Mouse (Mus musculus) activated CD4-positive, CD25-positive, alpha-beta regulatory T cell, adult 9 weeks (primary cell): ENCODE data around the gene Slc47a2. TPM values are rescaled to one million over a fixed set of nuclear protein-coding genes. Genes with fewer than 3 reads are reported as not detected.

Source experiments
- polyA plus RNA-seq: library from polyadenylated mRNA; unstranded; fragments of 100-300 nt; shearing (Covaris generic); gene quantifications from one replicate; pipeline ENCODE4 v1.2.1, GENCODE M21; 2017

The Slc47a2 gene
- polyA plus RNA-seq = not detected

GRCm38 (mm10) chr11:61342505-61343420, at the start of gene Slc47a2:
Slc47a2 (minus strand) TSS chr11:61342860.

GRCm38 (mm10) chr11:61377881-61378613, 35.4 kb upstream of the Slc47a2 start, which contains the start of gene Slc47a1:
Slc47a1 (minus strand) TSS chr11:61378345.

GRCm38 (mm10) chr11:61266551-61267533, 75.8 kb downstream of the Slc47a2 start, which contains the start of gene Aldh3a2:
Aldh3a2 (minus strand) TSS chr11:61267464.

Other genes with a start within 250 kb of the Slc47a2 start
- 75.9 TPM for gene Tnfrsf13b, start 216.1 kb downstream of the Slc47a2 start, polyA plus RNA-seq
- 19.2 TPM for gene Usp22, start 167.8 kb downstream of the Slc47a2 start, polyA plus RNA-seq
- not detected for gene Aldh3a1, start 135.3 kb downstream of the Slc47a2 start, polyA plus RNA-seq
- gene Aldh3a2, start 75.4 kb downstream of the Slc47a2 start, polyA plus RNA-seq = 55.8 TPM
- gene Slc47a1, start 35.5 kb upstream of the Slc47a2 start, polyA plus RNA-seq = not detected
- not detected for gene Rnf112, start 111.3 kb upstream of the Slc47a2 start, polyA plus RNA-seq
- gene Mfap4, start 142.6 kb upstream of the Slc47a2 start, polyA plus RNA-seq = not detected
- gene Mapk7, start 151.5 kb upstream of the Slc47a2 start, polyA plus RNA-seq = 32.9 TPM
- 5.5 TPM for gene B9d1, start 162.3 kb upstream of the Slc47a2 start, polyA plus RNA-seq
- 0.42 TPM for gene Epn2, start 236.8 kb upstream of the Slc47a2 start, polyA plus RNA-seq